9 mouse cellular contexts compared by ENCODE assay signal in genomic region chr15:101497181-101497580, GRCm38 (mm10). TPM values are rescaled to one million over a fixed set of nuclear protein-coding genes. Genes with fewer than 3 reads are reported as not detected.
DNase-seq lines count a peak whose midpoint lies in the region; ATAC-seq and TF ChIP-seq lines count a peak whose summit lies in the region.
"Had no signal": no experiment of that assay in that cellular context is flagged by ENCODE, and none has a peak within 500 bp of the region (broad histone marks: within the 10 kb centered on the region; RNA-seq: fewer than 3 reads in every experiment).

No protein-coding gene starts in this region.

- H3K9me3 ChIP-seq in liver, embryonic 14.5 days (ENCODE audit: control insufficient read depth, low read length), result no peaks in the 10 kb centered on the region
- no peaks in the 10 kb centered on the region for H3K9me3 ChIP-seq in liver, embryonic 11.5 days (ENCODE audit: control insufficient read depth, low read length)

- ATAC-seq in liver, embryonic 14.5 days (ENCODE audit: insufficient read depth), result no peak
- no peak for ATAC-seq in liver, embryonic 11.5 days (replicated peaks; ENCODE audit: low FRiP score)

- no peaks in the 10 kb centered on the region for H3K4me1 ChIP-seq in liver, embryonic 14.5 days (replicated peaks; ENCODE audit: control insufficient read depth in 2 of 2, insufficient read depth in 2 of 2, low read length in 1 of 2)
- H3K4me1 ChIP-seq in liver, embryonic 11.5 days (replicated peaks; ENCODE audit: control insufficient read depth, insufficient read depth, low read length), result no peaks in the 10 kb centered on the region; the same call in 1 of the 2 replicates

- H3K27me3 ChIP-seq in liver, embryonic 14.5 days (ENCODE audit: control insufficient read depth, insufficient read depth, low read length), result no peaks in the 10 kb centered on the region
- no peaks in the 10 kb centered on the region for H3K27me3 ChIP-seq in liver, embryonic 11.5 days (replicated peaks; ENCODE audit: control insufficient read depth, insufficient read depth, low read length)

- WGBS in liver, embryonic 14.5 days (ENCODE audit: insufficient replicate concordance), result 48% methylated on average over 2 of the region's 2 CpGs
- whole genome bisulfite sequencing in liver, embryonic 11.5 days, result 82% methylated on average over 2 of the region's 2 CpGs

- TF ChIP-seq CTCF in liver, embryonic 14.5 days (IDR thresholded peaks at IDR 0.05; ENCODE audit: low read depth), result peak; percentile 45; the same call in 1 of the 2 replicates

- no peak overlapping the region for H3K27ac ChIP-seq in liver, embryonic 14.5 days
- no peak overlapping the region for H3K27ac ChIP-seq in liver, embryonic 11.5 days (ENCODE audit: low read depth, low read length)

- H3K9ac ChIP-seq in liver, embryonic 14.5 days (replicated peaks), result no peak overlapping the region
- H3K9ac ChIP-seq in liver, embryonic 11.5 days (ENCODE audit: low read depth, low read length), result no peak overlapping the region

- DNase-seq in cerebellum, adult 9-11 months, result peak; percentile 9
- DNase-seq in cerebellum, postnatal 4 days (ENCODE audit: low spot score in 2 of 2), result no peak
- DNase-seq in liver, embryonic 14.5 days (ENCODE audit: low read depth in 3 of 3, low spot score in 3 of 3), result no peak
- DNase-seq in liver, embryonic 11.5 days (ENCODE audit: low spot score), result no peak
- DNase-seq in brain, adult 2 months (ENCODE audit: low read depth, low spot score), result peak; percentile 68
- peak; percentile 44 for DNase-seq in kidney, postnatal 14 days
- no peak for DNase-seq in spleen, postnatal 36 days (ENCODE audit: low spot score in 2 of 2)
- no peak for DNase-seq in layer of hippocampus, adult 8-10 months (ENCODE audit: low spot score in 2 of 2)

- no peaks in the 10 kb centered on the region for H3K36me3 ChIP-seq in liver, embryonic 14.5 days (replicated peaks; ENCODE audit: control insufficient read depth, insufficient read depth, low read depth)
- no peaks in the 10 kb centered on the region for H3K36me3 ChIP-seq in liver, embryonic 11.5 days (ENCODE audit: control insufficient read depth, insufficient read depth, low read length)

- no peak overlapping the region for H3K4me3 ChIP-seq in liver, embryonic 14.5 days (ENCODE audit: insufficient read depth in 1 of 2, low read depth in 2 of 2, low read length in 2 of 2)
- H3K4me3 ChIP-seq in liver, embryonic 11.5 days (ENCODE audit: low read depth, low read length), result no peak overlapping the region

- TF ChIP-seq EP300 in liver, embryonic 14.5 days (IDR thresholded peaks at IDR 0.05; ENCODE audit: low read depth), result no peak

- H3K4me2 ChIP-seq in liver, embryonic 14.5 days (ENCODE audit: low read depth), result no peak overlapping the region
- H3K4me2 ChIP-seq in liver, embryonic 11.5 days, result no peak overlapping the region

RNA-seq across cellular contexts. Expression of gene Krt83, which starts 5.9 kb away (rescaled TPM):
- polyA plus RNA-seq in liver, embryonic 14.5 days (2012; rRNA removed), result 0.03 TPM in 1 of 2 replicates, not detected in the other
- polyA plus RNA-seq in liver, embryonic 14.5 days (2014; fragmentation: Nextera tagmentation; extraction: Ambion mirVana), result 0.30 TPM in 1 of 2 replicates, not detected in the other
- not detected in 2 replicates for polyA plus RNA-seq in liver, embryonic 11.5 days (2014; fragmentation: Nextera tagmentation; extraction: Ambion mirVana)
- not detected for total RNA-seq in layer of hippocampus, adult 8-10 months (2022)
- polyA plus RNA-seq: gonadal fat pad, adult 2 months had no signal

RNA-seq across cellular contexts. Expression of gene Gm49425, which starts 19.9 kb away (rescaled TPM):
- polyA plus RNA-seq in liver, embryonic 14.5 days (2012; rRNA removed), result not detected in 2 replicates
- polyA plus RNA-seq in liver, embryonic 14.5 days (2014; fragmentation: Nextera tagmentation; extraction: Ambion mirVana), result not detected in 2 replicates
- not detected in 2 replicates for polyA plus RNA-seq in liver, embryonic 11.5 days (2014; fragmentation: Nextera tagmentation; extraction: Ambion mirVana)
- not detected for total RNA-seq in layer of hippocampus, adult 8-10 months (2022)
- polyA plus RNA-seq: gonadal fat pad, adult 2 months had no signal

RNA-seq across cellular contexts. Expression of gene Krt86, which starts 23.9 kb away (rescaled TPM):
- not detected in 2 replicates for polyA plus RNA-seq in liver, embryonic 14.5 days (2012; rRNA removed)
- polyA plus RNA-seq in liver, embryonic 14.5 days (2014; fragmentation: Nextera tagmentation; extraction: Ambion mirVana), result not detected in 2 replicates
- polyA plus RNA-seq in liver, embryonic 11.5 days (2014; fragmentation: Nextera tagmentation; extraction: Ambion mirVana), result not detected in 2 replicates
- total RNA-seq in layer of hippocampus, adult 8-10 months (2022), result not detected
- polyA plus RNA-seq: gonadal fat pad, adult 2 months had no signal

RNA-seq across cellular contexts. Expression of gene Krt81, which starts 33.6 kb away (rescaled TPM):
- polyA plus RNA-seq in liver, embryonic 14.5 days (2012; rRNA removed), result not detected in 2 replicates
- polyA plus RNA-seq in liver, embryonic 14.5 days (2014; fragmentation: Nextera tagmentation; extraction: Ambion mirVana), result not detected in 2 replicates
- polyA plus RNA-seq in liver, embryonic 11.5 days (2014; fragmentation: Nextera tagmentation; extraction: Ambion mirVana), result not detected in 2 replicates
- not detected for total RNA-seq in layer of hippocampus, adult 8-10 months (2022)
- polyA plus RNA-seq: gonadal fat pad, adult 2 months had no signal

RNA-seq across cellular contexts. Expression of gene Krt84, which starts 35.4 kb away (rescaled TPM):
- not detected in 2 replicates for polyA plus RNA-seq in liver, embryonic 14.5 days (2012; rRNA removed)
- polyA plus RNA-seq in liver, embryonic 14.5 days (2014; fragmentation: Nextera tagmentation; extraction: Ambion mirVana), result not detected in 2 replicates
- polyA plus RNA-seq in liver, embryonic 11.5 days (2014; fragmentation: Nextera tagmentation; extraction: Ambion mirVana), result not detected in 2 replicates
- not detected for total RNA-seq in layer of hippocampus, adult 8-10 months (2022)
- polyA plus RNA-seq: gonadal fat pad, adult 2 months had no signal

Comparison
In these comparisons a context has a peak if more than half of its experiments do, and no peak if none do; other contexts are left out.
1. DNase-seq: peak in cerebellum, adult 9-11 months (single experiment), brain, adult 2 months (single experiment) and kidney, postnatal 14 days (single experiment); none in cerebellum, postnatal 4 days (0 of 2), liver, embryonic 14.5 days (0 of 3), liver, embryonic 11.5 days (single experiment), spleen, postnatal 36 days (0 of 2) and layer of hippocampus, adult 8-10 months (0 of 2).